Mouse (Mus musculus) central nervous system, embryonic 18 days (tissue): ENCODE data around the gene Mup13. TPM values are rescaled to one million over a fixed set of nuclear protein-coding genes. Genes with fewer than 3 reads are reported as not detected.

ENCODE experiments used
- polyA plus RNA-seq: library from polyadenylated mRNA; depleted of rRNA; stranded (reverse); fragments of >200 nt; gene quantifications from 2 replicates; pipeline ENCODE4 v1.2.3, GENCODE M21; 2012; rRNA removed

Gene Mup13
- polyA plus RNA-seq: not detected in 2 replicates

DNA sequence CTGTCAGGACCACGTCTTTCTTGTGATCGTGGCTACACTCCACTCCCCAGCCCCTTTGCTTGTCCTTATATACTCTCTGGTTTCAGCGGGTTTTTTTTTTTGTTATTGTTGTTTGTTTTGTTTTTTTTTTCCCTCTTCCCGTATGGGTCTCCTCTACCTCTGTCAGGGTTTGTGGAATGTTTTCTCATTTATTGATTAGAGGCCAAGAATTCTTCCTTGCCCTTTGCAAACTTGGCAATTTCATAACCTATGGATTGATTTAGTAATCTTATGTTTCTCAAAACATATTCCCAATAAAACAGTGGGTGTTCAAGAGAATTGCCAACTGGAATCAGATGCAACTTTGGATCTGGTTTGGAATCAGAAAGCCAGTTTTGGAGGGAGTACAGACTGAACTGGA is at the start of gene Mup13:
TSS of gene Mup13 (minus strand) at position 101 of the 400 bp plus-strand sequence.

Other genes starting within 250 kb of the Mup13 start
- not detected in 2 replicates for gene Mup14, start 75.7 kb upstream of the Mup13 start, polyA plus RNA-seq
- gene Mup15, start 211.5 kb upstream of the Mup13 start, polyA plus RNA-seq: not detected in 2 replicates